Mouse (Mus musculus) ovary, postnatal 10 days (tissue): ENCODE data around the gene Gm40193.

Experiments
- DNase-seq: peaks from one replicate; pipeline ENCODE4 v3.0.0; 2022; ENCODE audit warnings: low spot score

The Gm40193 gene

DNA sequence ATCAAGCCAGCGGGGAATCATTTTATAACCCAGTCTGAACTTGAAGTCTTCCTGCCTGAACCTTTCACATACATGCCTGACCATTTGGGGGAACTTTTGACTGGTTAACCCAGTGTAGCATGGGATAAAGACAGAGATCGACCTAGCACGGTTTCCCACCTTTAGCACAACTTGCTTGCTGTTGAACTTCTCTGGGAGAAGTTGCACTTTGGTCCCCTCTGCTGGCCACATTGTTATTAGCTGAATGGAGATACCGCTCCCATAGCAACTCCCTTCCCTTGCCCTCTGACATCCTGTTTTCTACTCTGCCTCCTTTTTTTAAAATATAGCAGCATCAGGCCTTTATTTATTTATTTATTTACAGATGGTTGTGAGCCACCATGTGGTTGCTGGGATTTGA lies 26.4 kb downstream of the Gm40193 start:
- DNase-seq: no peak

DNA sequence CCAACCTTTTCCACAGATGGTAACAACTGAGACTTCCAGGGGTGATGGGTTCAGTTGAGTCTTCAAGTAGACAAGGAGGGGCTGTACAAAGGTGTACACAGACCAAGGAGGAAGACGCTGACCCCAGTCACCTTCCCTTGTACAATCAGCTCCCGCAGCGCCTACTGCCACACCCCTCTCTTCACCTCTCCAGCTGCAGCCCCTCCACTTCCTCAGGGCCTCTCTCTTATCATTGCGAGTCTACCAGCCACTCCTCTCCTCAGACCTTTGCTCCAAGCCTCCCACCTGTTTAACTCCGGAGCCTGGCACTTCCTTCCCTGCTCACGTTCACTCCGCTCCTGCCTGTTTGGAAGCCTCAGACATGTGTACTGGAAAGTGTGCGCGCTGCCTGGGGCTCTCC lies 27.8 kb downstream of the Gm40193 start, which contains the start of gene Tm4sf5:
Gene Tm4sf5 (plus strand): TSS at position 275 of the 400 bp plus-strand sequence.
- no peak for DNase-seq

DNA sequence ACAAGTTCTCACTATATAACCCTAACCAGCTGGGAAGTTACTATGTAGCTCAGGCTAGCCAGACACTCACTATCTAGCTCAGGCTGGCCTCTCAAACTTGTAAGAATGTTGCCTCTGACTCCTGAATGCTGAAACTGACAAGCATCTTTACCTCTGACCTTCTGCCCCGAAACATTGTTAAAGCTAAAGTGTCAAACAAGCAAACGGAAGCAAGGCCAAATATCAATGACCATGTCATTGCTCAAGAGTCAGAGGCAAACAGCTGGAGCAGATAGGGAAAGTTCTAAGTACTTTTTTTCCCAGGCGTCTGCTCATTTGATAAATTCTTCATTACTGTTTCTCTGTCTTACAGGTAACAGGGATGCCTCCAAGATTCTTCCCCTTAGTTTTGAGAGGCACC lies 30.7 kb downstream of the Gm40193 start:
- no peak for DNase-seq

DNA sequence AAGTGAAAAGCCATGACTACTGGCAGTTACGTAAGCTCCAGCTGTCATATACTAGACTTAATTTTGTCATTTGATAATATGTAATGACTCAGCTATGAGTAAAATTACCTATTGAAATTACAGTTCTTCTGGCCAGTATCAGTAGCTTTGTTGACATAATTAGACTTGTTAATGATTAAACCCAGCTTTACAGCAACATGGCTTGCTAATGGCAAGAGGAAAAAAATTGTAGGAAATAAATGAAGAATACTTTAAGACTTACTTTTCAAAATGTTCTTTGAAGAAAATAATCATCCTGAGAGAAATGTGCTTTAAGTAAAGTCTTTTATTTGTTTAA lies 32.3 kb downstream of the Gm40193 start:
- DNase-seq: no peak

DNA sequence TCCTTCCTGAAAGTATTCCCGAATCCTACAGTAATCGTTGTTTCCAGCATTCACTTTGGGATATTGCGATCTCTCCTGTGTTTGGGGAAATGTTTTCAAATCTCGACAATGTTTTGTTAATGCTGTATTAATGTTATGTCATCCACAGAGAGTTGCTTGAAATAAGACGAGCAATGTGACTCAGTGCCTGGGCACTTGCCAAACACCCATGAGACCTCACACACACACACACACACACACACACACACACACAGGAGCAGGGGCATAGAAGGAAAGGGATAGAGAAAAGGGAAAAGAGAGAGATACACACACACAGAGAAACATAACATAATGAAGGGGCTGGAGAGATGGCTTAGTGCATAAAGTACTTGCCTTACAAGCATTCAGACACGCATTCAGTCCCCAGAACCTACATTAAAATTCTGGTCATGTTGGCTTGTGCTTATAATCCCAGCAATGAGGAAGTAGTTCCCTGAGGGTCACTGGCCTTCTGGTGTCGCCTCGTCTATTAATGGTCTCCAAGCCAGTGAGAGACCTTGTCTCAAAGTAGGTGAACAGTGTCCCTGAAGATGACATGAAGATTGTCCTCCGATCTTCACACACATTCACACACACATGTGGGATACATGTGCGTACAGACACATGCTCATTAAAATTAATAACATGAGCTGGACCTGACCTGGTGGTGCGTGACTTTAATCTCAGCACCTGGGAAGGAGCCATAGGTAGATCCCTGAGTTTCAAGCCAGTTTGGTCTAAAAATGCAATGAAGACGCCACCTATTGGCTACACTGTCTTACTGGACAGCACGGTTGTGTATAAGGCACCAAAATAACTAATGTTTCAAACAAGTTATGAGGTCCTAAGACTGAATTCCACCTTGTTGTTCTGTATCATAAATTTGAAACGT lies 32.9 kb downstream of the Gm40193 start:
- no peak for DNase-seq

DNA sequence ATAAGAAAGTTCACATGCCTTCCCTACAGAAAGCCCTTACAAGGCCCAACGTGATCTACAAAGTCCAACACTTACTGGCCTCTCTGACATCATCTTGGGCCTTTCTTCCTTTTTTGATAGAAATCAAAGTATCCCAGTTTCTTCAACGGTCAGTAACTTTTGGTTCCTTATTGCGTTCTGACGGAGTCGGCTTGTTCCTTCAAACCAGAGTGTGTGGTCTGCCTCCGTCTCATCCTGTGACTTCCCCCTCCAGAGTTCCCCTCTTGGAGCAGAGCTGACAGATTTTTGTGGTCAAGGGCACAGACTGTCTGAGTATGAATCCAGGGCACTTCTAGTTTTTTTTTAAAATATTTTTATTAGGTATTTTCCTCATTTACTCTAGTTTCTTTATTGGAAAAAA lies 43.1 kb downstream of the Gm40193 start:
- no peak for DNase-seq

DNA sequence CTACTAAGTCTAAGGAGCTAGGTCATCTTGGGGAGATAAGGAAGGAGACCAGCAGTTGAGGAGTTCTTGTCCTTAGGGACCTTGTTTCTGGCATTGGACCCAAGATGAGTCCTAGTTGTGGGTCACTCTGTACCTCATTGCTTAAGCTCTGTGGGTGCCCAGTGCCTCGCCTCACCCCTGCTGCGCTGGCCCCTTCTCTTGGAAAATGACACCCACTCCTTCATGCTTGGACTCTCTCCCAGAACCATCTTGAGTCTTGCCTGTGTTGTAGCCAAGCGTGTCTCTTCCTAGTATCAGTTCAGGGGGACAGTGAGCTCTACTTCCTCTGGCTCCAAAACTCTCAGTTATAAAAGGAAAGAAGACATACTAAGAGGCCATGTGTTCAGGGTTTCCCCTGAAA lies 43.6 kb downstream of the Gm40193 start:
- no peak for DNase-seq

DNA sequence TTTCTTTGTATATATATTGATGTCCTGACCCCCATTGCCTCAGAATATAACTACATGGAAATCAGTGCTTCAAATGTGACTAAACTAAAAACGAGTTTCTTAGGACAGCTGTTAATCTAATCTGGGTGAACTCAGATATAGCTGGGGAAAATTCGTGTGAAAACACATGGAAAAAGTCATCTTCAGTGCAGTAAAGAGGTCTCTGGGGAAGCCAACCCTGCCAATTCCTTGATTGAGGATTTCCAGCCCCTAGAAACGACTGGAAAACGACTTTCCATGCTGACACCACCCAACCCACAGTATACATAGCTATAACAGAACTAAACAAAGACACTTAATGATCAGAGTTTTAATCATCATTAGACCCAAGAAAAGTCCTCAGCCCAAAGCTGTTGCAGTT lies 44.9 kb downstream of the Gm40193 start:
- no peak for DNase-seq

DNA sequence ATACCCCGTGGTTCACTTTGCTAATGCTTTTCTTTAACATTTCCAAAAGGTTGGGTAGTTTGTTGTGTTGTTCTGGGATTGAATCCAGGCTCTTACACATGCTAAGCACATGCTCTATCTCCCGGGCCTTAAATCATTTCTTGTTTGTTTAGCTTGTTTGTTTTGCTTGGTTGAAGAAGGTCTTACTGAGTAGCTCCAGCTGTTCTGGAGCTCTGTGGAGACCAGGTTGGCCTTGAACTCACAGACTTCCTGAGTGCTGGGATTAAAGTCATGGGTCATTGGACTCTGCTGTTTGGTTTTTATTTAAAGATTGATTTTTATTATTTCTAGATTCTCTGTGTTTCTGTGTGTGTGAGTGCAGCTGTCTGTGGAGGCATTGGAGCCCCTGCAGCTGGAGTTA lies 47.2 kb downstream of the Gm40193 start:
- no peak for DNase-seq
